Mouse (Mus musculus) T-cell, adult 2 months (primary cell): ENCODE data around the gene Gapvd1.

ENCODE experiments used
- DNase-seq: peaks from one replicate; pipeline ENCODE4 v3.0.0; 2022; ENCODE audit warnings: low spot score

Gene Gapvd1

DNA sequence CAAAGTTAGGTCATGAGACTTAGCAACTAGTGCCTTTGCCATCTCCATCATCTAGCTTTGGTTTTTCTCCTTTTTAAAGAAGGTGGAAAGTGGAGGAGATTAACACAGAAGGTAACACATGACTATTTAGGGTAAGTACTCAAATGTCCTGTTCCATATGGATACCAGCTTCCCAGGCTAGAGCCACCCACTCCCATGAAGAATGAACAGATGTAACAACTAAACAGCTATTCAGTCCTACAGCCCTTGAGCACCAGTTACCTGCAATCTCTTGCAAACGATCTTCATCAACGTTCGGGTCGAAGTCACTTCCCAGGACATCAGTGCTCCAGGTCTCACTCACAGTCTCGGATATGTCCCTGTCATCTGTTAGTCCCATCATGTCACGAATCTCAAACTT lies 43.1 kb downstream of the Gapvd1 start:
- DNase-seq = no peak

DNA sequence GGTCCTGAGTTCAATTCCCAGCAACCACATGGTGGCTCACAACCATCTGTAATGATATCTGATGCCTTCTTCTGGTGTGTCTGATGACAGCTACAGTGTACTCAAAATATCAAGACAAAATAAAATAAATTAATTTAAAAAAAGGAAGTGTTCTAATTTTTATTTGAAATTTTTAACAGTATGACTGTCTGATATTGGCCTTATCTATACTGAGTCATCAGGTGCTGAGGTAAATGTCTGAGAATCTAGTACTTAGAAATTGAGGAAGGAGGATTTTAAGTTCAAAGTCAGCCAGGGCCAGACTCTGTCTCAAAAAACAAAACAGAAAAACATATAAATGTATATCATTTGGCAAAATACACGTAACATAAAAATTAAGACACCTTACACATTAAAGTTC lies 46.4 kb downstream of the Gapvd1 start:
- no peak for DNase-seq

DNA sequence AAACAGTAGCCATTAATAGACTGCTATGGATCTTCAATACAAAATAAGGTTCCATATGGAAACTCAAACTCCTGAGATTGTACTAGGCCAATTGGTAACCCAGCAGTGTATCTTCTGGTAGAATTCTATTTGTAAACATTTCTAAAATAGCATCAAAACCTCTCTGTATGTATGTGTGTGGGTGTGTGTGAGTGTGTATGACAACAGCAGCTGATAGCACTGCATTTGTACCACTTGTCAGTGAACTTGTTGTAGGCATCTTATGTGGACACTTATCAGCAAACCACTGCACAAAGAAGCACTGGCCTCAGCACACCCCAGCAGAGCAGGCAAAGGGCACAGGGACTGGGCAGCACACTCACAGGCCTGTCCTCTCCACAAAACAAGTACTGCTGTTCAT lies 58.4 kb downstream of the Gapvd1 start:
- DNase-seq = no peak

DNA sequence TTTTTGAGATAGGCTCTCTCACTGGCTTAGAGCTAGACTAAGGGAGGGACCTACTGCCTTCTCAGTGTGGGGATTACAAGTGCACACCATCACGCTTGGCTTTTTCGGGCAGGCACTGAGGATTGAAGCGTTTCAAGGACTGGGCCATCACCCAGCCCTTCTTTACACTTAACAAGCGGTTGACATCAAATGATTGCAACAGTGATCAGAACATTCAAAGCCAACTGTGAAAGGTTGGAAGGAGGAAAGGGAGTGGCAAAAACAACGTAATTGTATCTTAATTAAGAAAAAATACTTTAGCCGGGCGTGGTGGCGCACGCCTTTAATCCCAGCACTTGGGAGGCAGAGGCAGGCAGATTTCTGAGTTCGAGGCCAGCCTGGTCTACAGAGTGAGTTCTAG lies 62.2 kb downstream of the Gapvd1 start:
- DNase-seq = no peak

DNA sequence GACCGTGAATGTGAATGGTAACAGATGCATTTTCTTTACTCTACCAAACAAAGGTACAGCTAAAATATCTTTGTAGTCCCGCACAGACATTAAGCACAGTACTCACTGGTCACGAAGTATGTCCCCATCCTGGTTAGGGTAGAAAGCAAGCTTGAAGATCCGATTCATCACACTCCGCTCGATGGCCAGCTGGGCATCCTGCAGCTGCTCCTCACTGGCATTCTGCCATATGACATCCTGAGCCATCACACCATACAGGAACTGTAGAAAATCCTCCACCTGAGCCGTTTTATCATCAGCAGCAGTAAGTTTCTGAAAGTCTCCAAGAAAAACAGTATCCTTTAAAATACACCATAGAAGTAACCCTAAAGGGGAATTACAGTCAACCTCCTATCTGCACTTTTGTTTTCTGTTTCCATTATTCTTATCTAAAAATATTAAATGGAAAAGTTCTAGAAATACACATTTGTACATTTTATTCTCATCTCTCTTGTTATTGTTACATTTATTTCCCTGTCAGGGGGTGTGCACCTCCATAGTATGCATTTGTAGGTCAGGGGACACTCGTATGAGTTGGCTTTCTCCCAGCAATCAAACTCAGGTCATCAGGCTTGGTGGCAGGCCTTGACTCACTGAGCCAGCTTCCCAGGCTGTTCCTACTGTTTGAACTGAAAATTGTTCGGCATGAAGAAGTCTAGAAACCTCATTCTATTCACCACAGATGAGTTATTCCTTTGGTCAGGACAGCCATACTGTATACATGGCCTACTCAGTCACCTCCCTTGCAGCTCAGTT lies 70.8 kb downstream of the Gapvd1 start:
- no peak for DNase-seq

DNA sequence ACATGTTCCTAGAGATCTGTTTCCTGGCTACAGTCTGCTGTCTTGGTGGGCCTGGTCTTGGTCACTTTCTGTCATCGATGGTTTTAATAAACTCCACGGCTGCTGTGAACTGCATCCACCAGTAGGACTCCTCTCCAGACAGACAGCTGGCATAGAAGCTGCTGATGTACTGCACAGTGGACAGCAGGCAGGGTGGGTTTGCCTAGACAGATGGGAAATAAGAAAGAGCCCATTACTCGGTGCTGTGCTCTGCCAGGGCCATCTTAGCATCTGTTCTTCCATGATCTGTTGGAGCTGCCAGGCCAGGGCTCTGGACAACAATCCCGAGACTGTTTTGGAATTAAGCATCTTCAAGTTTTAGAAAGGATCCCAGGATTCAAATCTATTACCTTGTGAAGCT lies 77.1 kb downstream of the Gapvd1 start:
- no peak for DNase-seq

DNA sequence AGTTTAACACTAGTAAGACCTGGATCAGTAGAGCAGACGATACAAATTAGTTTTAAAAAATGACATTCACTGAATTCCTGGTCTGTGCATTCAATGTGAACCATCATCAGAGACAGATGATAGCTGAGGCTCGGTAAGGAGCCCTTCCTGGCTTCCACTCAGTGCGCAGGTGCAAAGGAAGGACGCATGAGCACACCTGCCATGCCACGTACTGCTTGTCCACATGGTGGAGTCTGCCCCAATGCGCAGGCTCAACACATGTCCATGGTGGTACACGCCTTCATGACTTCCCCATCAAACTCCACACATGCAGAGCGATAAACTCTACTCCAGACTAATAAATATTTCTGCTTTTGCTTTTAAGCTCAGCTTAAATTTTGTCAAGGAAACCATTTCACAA lies 78.0 kb downstream of the Gapvd1 start:
- DNase-seq = no peak

DNA sequence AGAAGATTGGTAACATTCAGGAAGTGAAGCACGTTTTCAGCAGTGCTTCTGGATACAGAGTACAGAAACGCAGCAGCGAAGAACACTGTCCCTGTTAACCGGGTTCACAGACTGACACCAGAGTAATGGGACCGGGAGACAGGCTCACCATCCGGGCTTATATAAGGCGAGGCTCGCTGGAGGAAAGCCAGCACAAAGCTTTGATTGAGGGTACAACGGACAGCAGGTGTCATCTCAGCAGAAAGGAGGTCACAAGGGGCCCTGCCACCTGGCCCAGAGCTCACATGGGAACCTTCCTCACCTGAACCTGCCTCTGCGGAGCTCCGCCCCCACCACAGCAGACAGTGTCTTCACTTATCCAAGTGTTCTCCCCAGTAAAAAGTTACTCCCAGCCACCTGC lies 81.2 kb downstream of the Gapvd1 start:
- DNase-seq = no peak

DNA sequence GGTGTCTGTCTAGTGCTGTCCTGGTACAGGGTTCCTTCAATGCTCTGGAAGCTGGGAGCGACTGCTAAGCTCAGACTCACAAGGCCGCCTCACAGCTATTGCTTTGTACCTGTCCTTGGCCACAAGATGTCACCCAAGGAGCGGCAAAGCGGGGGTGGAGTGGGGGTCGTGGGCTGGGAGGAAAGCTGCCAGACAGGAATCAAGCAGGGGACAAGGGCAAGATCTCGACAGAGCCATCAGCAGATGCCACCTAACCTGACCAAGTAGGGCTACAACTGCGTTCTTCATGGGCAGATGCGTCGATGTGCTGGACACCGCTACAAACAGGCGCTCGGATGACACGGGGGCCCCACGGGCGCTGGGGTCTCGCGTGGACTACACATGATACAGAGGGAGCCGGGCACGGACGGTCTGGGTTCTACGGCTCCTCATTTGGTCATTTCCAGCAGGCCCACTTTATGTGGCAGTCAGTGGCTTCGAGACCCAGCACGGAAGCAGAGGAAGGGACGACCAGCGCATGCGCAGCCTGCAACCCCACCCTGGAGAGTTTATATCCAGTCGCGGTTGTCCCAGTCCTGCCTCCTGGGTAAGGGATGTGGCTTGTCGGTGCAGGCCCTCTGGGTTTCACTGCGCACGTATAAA lies 83.5 kb downstream of the Gapvd1 start:
- DNase-seq = peak; percentile 57

DNA sequence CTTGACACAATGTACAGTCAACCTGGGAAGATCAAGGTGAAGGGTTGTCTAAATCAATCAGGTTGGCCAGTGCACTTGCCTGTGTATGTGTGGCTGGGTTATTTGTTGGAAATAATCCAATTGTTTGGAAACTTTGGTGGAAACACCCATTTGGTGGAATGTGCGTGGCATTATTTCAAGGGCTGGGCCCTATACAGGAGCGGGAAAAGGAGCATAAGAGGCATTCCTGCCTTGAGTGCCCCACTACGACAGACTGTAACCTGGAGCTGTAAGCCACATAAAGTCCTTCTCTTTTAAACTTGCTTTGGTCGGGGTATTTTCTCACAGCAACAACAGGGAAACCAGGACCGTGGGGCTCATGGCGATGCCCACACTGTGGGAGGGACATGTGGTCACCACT lies 84.6 kb downstream of the Gapvd1 start:
- no peak for DNase-seq

DNA sequence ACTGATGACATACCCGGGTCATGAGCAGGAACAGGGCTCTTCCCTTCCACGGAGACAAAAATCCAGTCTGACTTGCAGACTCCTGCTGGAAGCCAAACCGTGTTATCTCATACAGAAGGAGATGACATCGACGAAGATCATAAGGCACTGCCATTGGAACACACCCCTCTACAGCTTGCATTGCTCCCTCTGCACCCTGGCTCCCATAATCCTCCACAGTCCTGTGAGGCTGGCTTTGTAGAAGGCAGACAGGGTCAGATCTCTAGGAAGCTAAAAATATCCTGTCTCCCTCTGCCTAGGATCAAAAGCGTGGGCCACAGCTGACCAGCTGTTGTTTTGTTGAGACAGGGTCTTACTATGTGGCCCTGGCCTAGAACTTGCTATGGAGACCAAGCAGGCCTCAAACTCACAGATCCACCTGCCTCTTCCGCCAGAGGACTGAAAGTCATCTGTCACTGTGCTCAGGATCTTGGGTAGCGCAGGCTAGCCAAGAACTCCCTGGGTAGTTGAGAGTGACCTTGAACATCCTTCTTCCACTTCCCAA lies 85.8 kb downstream of the Gapvd1 start:
- DNase-seq = no peak

DNA sequence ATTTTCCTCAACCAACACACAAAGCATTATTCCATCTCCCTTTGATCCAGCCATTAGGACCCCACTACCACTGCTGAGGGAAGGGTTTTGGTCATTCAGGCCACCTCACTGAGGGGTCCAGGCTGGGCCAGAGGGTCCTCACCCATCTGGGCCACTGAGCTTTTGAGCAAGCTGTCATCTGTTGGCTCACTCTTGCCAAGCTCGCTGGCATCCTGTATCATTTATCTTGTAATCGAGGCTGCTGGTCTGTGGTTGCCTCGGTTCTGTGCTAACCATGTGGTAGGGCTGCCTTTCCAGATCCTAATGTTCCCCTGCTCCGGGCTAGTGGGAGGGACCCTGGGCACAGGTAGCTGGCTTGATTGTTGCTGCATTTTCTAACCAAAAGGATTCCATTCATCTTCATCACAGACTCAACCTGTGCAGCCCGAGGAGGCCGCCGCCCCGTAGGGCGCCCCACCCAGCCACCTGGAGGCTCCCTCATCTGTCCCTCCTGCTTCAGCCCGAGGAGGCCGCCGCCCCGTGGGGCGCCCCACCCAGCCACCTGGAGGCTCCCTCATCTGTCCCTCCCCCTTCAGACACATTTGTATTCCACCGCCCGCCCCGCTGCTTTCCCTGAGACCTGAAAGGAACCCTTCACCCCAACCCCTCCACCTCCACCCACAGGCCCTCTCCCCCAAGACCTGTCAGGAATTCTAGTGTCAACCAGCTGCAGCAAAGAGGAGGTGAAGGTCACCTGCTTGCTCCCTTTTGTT lies 86.4 kb downstream of the Gapvd1 start:
- DNase-seq = no peak

DNA sequence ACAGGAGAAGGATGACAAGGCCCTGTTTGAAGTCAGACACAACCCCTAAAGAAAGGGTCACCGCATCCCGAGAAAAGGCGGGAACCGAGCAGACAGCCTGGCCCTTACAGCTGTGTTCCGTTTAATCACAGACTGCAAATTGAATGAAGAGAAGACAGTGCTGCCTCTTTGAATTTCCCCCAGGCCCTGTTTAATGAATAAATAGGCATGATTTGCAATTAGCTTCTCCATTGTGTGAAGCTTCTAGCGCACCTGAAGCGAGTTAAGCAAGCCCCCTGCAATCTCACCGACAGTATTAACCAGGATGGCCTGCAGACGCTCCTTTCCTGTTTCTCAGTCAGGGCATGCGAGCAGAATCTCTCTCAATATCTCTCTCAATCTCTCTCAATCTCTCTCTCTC lies 87.2 kb downstream of the Gapvd1 start:
- no peak for DNase-seq

DNA sequence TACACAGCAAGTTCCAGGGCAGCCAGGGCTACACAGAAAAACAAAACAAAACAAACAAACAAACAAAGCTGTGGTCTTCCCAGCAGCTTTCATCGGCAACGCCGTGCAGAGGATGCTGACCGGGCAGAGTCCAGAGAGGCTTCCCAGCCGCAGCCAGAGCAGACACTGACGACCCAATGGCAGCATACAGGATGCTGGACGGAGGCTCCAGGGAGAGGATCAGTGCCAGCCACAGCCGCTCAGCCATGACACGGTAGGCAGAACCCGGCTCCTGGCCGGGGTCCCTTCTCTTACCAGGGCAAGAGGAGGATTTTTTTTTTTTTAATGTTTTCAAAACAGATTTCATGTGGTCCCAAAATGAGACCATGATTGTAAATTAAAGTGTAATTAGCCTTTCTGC lies 107.6 kb downstream of the Gapvd1 start:
- DNase-seq = no peak

DNA sequence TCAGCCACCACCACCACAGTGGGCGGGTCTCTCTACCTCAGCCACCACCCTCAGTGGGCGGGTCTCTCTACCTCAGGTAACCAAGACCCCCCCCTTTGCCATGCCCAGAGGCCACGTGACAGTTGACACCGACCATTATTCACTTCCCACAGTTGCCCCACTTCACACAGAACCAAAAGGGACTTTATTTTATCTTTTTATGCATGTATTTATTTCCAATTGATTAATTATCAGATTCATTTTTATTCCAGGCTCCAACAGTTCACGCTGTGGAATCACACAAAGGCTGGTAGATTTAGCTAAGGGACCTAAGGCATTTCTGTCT lies 108.5 kb downstream of the Gapvd1 start:
- no peak for DNase-seq

DNA sequence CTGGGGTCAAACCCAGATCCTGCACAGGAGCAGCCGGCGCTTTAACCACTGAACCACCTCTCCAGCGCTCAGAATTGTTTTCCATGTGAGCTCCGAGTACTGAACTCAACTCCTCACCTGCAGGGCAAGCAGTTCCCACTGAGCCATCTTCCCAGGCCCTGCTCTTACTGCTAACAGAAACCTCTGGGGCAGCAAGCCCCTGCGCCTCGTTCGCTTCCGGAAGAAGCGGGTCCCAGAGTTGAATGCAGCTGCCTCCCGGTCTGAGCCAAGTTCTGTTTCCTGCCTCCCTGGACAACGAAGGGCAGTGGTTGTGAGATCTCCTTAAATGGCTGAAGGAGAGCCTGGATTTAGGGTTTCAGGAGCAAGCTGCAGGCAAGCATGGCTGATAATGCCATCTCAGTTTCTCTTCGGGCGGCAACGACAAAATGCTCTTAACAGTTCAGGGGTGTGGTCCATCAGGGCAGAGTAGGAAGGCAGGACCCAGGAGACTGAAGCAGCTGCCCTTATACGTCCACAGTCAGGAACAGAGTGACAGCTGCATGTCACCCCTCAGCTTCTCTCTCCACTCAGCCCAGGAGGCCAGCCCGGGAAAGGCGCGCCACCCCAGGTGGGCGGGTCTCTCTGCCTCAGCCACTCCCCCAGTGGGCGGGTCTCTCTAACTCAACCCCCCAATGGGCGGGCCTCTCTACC lies 109.0 kb downstream of the Gapvd1 start:
- DNase-seq = peak; percentile 81

DNA sequence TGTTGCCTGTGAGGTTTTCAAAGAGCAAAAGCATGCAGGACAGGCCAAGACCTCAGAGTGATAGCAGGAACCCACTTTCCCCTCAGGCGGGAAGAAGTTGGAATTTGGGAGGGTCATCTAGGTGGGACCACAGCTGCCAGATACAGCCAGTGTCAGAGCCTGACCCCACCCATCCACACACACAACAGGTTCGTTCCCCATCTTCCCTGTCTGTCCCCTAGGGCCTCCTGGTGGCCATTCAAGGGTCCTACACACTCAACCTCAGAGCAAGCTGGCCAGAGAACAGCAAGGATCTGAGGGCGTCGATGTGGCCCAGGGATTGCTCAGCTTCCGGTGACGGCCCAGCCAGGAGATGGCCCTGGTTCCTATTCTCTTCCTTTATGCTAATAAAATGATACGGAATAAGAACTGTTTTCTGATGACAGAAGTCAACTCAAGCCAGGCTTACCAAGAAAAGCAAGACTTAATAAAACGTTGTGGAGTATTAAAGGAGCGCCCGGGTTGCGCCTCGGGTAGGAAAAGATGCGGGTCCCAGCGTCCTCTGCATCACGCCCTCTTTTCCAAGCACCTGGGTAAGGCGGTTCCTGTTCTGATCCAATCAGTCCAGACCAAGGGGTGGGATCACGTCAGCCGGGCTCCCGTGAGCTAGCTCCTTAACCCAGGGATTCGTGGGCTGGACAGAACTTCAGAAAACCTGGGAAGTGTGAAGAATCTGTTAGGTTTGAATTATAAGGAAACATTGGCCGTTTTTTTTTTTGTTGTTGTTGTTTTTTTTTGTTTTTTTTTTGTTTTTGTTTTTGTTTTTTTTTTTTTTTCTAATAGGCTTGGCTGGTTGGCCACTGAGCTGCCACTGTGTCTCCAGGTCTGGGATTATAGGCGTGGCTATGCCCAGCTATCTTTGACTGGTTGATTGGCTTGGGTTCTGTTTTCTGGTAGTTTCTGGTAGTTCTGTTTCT lies 110.2 kb downstream of the Gapvd1 start:
- peak; percentile 27 for DNase-seq

DNA sequence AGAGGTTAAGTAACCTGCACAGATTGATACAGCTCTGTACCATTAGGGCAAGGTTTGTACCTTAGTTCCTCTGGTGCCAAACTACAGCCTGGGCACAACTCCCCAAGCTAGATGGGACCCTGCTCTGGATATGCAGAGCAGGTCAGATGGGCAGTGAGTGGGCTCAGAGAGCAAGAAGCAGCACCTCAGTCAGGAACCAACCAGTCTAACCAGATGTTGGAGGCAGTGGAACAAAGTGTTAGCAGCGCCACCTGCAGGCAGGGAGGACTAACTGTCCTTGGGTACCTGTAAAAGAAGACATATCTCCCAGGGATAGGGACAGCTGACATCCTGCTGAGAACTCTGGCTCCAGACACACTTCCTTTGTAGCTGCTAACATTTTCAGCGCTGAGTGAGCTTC lies 112.7 kb downstream of the Gapvd1 start:
- DNase-seq = peak; percentile 76

DNA sequence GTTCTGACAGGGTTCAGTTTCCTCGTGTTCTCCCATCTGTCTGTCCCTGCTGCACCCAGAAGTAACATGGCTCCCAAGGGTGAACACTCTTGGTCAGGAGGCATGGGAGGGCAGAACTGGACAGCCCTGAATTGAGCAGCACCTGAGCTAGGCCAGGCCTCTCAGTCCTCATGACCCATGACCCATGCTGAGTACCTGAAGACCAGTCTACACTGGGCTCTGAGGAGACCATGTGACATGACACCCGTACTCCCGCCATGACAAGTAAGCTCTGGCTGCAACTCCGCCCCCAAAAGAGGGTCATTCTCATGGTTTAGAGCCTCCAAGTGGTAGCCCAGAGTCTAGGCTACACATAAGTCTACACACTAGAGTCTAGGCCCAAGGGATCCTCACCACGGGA lies 115.3 kb downstream of the Gapvd1 start:
- DNase-seq = no peak

DNA sequence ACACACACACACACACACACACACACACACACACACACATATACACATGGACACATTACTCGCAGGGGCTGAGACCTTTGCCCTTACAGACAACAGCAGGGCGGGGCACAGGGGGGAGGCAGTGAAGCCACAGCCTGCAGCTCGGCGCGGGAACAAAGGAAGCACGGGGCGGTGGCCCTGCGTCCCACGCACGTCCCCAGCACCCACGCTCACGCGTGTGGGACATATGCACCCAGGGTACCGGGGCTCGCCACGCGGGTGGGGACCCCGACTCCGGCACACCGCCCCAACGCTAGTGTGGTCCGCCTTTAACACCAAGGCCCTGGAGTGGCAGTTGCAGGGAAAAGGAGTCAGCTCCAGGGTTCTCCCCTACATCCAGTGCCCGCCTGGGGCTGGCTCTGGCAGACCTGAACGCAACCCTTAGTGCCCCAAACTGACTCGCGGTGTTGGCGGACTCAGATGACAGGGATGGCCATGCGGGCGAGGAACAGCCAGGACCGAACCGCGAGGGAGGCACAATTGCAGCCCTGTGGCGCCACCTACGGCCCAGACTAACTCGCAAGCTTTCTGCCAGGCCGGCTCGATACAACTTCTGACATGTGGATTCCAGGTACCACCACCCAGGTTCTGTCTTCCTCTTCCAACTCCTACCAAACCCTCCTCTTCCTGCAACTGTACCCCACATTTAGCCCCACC lies 115.9 kb downstream of the Gapvd1 start:
- DNase-seq = peak; percentile 74
